Mouse (Mus musculus): ENCODE data around the gene Adipoq.

- TF ChIP-seq CTCF (IDR thresholded peaks at IDR 0.05; ENCODE audit: low read depth) (no peak), EP300 (optimal IDR thresholded peaks at IDR 0.05) (no peak)
Observed at GRCm38 (mm10) chr16:23175956-23176355, 29.6 kb downstream of the Adipoq start.
